Mouse (Mus musculus): Measurements from ENCODE around the gene Lsm8.
"Not testable (repeated sequence)": the region's sequence is repeated elsewhere in the genome, so short reads cannot be mapped to it uniquely, and the experiment has no call there.

The Lsm8 gene

GRCm38 (mm10) chr6:18848051-18848701 lies at the start of gene Lsm8:
Lsm8 (plus strand) TSS chr6:18848579.
- peak; percentile 96 for DNase-seq

DNA sequence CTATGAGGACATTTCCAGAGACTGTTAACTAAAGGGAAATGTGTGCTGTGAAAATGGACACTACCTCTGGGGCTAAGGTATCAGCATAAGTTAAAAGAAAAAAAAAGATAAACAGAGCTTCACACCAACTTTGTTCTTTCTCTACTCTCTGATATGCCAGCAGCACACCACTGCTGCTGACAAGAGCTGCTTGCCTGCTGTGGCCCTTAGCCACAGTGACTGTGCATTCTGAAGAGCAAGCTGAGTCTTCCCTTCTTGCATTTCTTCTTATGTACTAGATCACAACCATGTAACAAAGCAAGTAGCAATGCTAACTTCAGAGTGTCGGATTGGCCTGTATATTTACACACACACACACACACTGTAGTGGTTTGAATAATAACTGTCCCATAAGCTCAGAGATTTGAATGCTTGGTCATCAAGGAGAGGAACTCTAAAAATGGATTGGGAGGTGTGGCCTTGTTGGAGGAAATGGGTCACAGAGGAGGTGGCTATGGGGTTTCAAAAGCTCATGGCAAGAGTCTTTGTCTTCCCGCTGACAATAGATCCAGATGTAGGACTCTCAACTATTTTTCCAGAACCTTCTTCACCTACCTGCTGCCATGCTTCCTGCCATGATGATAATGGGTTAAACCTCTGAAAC lies 47.4 kb upstream of the Lsm8 start:
- DNase-seq: no peak

GRCm38 (mm10) chr6:18812623-18813022 lies 35.8 kb upstream of the Lsm8 start:
- DNase-seq: no peak

DNA sequence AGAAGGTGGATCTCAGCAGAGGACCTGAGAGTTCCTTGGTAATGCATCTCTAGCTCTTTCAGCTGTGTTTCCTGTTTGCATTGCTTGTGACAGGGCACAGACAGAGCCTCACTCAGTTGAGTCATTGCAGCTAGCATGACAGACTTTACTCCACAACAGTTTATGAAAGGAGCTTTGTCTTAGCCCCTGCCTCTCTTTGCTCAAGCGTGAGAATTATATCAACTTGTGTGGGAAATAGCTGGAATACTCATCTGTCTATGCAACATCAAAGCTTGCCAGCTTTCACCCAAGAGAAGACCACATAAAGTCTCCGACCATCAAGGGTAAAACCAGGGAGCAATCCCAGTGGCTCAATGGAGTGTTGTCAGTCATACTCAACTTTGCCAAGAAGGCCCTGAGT lies 32.8 kb upstream of the Lsm8 start:
- no peak for DNase-seq

DNA sequence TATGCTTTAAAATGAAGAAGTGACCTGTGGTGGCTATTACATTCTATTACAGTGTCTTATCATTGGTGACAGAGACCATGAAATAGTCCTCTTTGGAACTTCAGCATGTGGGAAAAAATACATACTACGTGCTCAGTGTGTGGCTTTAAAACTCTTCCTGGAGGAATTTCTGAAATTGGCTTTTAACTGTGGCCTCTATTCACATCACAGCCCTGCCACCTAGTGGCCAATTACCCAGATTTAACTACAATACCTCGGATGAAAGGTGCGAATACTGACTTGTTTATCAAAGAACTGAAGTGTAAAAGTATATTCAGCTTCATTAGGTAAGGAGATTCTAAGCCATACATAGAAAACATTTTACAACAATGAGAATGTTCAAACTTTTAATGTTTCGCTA lies 29.0 kb upstream of the Lsm8 start:
- DNase-seq: peak; percentile 76

DNA sequence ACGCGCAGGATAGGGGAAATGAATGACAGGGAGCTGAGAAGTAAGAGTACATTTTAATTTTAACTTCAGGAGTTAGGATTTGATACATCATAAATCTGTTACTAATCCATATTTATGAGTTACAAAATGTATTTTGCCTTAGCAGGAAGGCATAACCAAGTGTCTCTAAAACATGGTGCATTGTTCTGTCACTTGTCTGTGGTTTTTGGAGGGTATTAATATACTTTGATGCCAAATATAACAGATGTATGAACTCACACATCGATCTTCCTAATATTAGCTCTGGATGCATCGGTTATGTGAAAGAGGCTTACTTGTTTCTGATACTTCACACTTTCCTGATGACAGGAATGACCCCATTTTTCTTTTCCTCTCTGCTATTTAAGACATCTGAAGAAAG lies 28.1 kb upstream of the Lsm8 start:
- DNase-seq: no peak

DNA sequence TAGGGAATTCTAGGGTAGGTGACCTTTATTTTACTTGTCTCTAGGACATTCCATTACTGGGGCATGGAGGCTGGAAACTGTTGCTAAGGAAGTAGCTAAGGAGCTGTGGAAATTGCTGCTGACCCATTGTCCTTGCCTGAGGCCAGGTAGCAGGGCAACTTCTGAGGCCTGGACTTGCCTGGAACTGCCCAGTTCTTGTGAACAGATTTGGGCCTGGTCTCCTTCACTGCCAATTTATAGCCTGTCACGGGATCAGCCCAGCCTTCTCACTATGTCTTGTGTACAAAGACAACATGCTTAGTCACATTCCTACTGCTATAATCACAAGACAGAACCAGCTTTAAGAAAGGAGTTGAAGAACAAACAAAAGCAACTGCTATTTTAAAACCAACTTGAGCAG lies 25.6 kb upstream of the Lsm8 start:
- DNase-seq: no peak

DNA sequence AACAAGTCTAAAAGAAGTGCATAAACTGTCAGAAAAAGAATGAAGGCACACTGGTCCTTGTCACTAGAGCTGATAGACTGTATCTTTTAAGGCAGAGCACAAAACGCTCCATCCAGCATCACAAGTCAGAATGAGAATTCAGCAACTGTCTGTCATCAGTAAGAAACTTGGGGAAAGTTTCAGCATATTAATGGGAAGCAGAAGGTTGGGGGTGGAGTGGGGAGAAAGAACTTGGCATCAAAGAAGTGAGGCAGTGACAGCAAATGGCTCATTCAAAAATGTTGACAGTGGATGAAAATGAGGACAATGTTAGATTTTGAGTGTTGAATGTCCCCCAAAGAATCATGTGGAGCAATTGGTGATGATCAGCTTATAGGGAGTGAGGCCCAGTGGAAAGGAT lies 15.4 kb upstream of the Lsm8 start:
- DNase-seq: no peak

GRCm38 (mm10) chr6:18844529-18844928 lies 3.9 kb upstream of the Lsm8 start:
- not testable (repeated sequence) for DNase-seq

- not testable (repeated sequence) for DNase-seq
Measured at GRCm38 (mm10) chr6:18845571-18845970, 2.8 kb upstream of the Lsm8 start.

GRCm38 (mm10) chr6:18848702-18849061 lies 303 bp downstream of the Lsm8 start:
- DNase-seq: no peak

- DNase-seq: no peak
Measured at GRCm38 (mm10) chr6:18855323-18855722, 6.9 kb downstream of the Lsm8 start.

- no peak for DNase-seq
Measured at GRCm38 (mm10) chr6:18856487-18857078, 8.2 kb downstream of the Lsm8 start.

GRCm38 (mm10) chr6:18866018-18866417 lies 17.6 kb downstream of the Lsm8 start, which contains the start of gene Ankrd7:
Ankrd7 (plus strand) TSS chr6:18866318.
- no peak for DNase-seq

- no peak for DNase-seq
Measured at GRCm38 (mm10) chr6:18889030-18889429, 40.7 kb downstream of the Lsm8 start.

- DNase-seq: no peak
Measured at GRCm38 (mm10) chr6:18894142-18894541, 45.8 kb downstream of the Lsm8 start.
